Comparison of ENCODE assay signal across 8 mouse cellular contexts in the genomic region with DNA sequence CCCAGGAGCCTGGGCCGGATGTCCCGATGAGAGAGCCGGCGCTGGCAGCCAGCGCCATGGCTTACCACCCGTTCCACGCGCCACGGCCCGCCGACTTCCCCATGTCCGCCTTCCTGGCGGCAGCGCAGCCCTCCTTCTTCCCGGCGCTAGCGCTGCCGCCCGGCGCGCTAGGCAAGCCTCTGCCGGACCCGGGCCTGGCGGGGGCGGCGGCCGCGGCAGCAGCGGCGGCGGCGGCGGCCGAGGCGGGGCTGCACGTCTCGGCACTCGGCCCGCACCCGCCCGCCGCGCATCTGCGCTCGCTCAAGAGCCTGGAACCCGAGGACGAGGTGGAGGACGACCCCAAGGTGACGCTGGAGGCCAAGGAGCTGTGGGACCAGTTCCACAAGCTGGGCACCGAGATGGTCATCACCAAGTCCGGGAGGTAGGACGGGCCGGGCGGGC. TPM values are rescaled to one million over a fixed set of nuclear protein-coding genes. Genes with fewer than 3 reads are reported as not detected.
DNase-seq lines count a peak whose midpoint lies in the region; ATAC-seq lines count a peak whose summit lies in the region.

No protein-coding gene starts in this region.

- H3K27ac ChIP-seq in heart, embryonic 15.5 days = peak overlapping the region; percentile 76
- H3K27ac ChIP-seq in embryonic facial prominence, embryonic 10.5 days (replicated peaks) = peak overlapping the region; percentile 93
- H3K27ac ChIP-seq in intestine, embryonic 15.5 days = peak overlapping the region; percentile 85
- no peak overlapping the region; the same call in 1 of the 2 replicates for H3K27ac ChIP-seq in midbrain, embryonic 10.5 days (replicated peaks)

- peak overlapping the region; percentile 63 for H3K4me3 ChIP-seq in heart, embryonic 15.5 days
- H3K4me3 ChIP-seq in embryonic facial prominence, embryonic 10.5 days = peak overlapping the region; percentile 70
- H3K4me3 ChIP-seq in intestine, embryonic 15.5 days (replicated peaks) = peak overlapping the region; percentile 59
- peak overlapping the region; percentile 58 for H3K4me3 ChIP-seq in midbrain, embryonic 10.5 days

- peak overlapping the region; percentile 96 for H3K4me2 ChIP-seq in heart, embryonic 15.5 days
- H3K4me2 ChIP-seq in intestine, embryonic 15.5 days (replicated peaks) = peak overlapping the region; percentile 94

- no peak for ATAC-seq in heart, embryonic 15.5 days (replicated peaks; ENCODE audit: insufficient number of reproducible peaks, insufficient read depth, low FRiP score, low read depth)
- ATAC-seq in intestine, embryonic 15.5 days = no peak

- peak overlapping the region; percentile 68 for H3K9ac ChIP-seq in heart, embryonic 15.5 days
- peak overlapping the region; percentile 66 for H3K9ac ChIP-seq in intestine, embryonic 15.5 days

- peaks cover 58% of the 10 kb centered on the region for H3K4me1 ChIP-seq in heart, embryonic 15.5 days (replicated peaks)
- H3K4me1 ChIP-seq in embryonic facial prominence, embryonic 10.5 days = peaks cover 84% of the 10 kb centered on the region
- peaks cover 46% of the 10 kb centered on the region for H3K4me1 ChIP-seq in intestine, embryonic 15.5 days (replicated peaks)
- peaks cover 68% of the 10 kb centered on the region for H3K4me1 ChIP-seq in midbrain, embryonic 10.5 days

- peaks cover 93% of the 10 kb centered on the region for H3K27me3 ChIP-seq in heart, embryonic 15.5 days
- peaks cover 98% of the 10 kb centered on the region for H3K27me3 ChIP-seq in embryonic facial prominence, embryonic 10.5 days (replicated peaks; ENCODE audit: low read depth, poor library complexity, severe bottlenecking)
- peaks cover 91% of the 10 kb centered on the region for H3K27me3 ChIP-seq in intestine, embryonic 15.5 days (replicated peaks)
- peaks cover 100% of the 10 kb centered on the region for H3K27me3 ChIP-seq in midbrain, embryonic 10.5 days (ENCODE audit: low read depth, poor library complexity, severe bottlenecking)

- no peak for DNase-seq in heart, adult 9 months (ENCODE audit: low spot score in 2 of 2)
- DNase-seq in embryonic facial prominence, embryonic 10.5 days (ENCODE audit: low spot score) = peak; percentile 72
- peak; percentile 71 for DNase-seq in midbrain, embryonic 10.5 days (ENCODE audit: low spot score)
- DNase-seq in thymus, postnatal 36 days = no peak
- no peak for DNase-seq in layer of hippocampus, adult 9-10 months (ENCODE audit: low spot score)
- no peak for DNase-seq in right cerebral cortex, postnatal 25 days

- H3K36me3 ChIP-seq in heart, embryonic 15.5 days = no peaks in the 10 kb centered on the region
- H3K36me3 ChIP-seq in embryonic facial prominence, embryonic 10.5 days (replicated peaks) = peaks cover 41% of the 10 kb centered on the region
- H3K36me3 ChIP-seq in intestine, embryonic 15.5 days = no peaks in the 10 kb centered on the region
- H3K36me3 ChIP-seq in midbrain, embryonic 10.5 days = no peaks in the 10 kb centered on the region

- no peaks in the 10 kb centered on the region for H3K9me3 ChIP-seq in heart, embryonic 15.5 days (replicated peaks)
- H3K9me3 ChIP-seq in embryonic facial prominence, embryonic 10.5 days = no peaks in the 10 kb centered on the region
- H3K9me3 ChIP-seq in intestine, embryonic 15.5 days = no peaks in the 10 kb centered on the region
- H3K9me3 ChIP-seq in midbrain, embryonic 10.5 days (replicated peaks) = no peaks in the 10 kb centered on the region

- under 1% methylated on average over 53 of the region's 54 CpGs for WGBS in heart, embryonic 15.5 days
- under 1% methylated on average over 54 of the region's 54 CpGs for WGBS in embryonic facial prominence, embryonic 10.5 days
- WGBS in intestine, embryonic 15.5 days = 0% methylated on average over 36 of the region's 54 CpGs
- WGBS in midbrain, embryonic 10.5 days = under 1% methylated on average over 47 of the region's 54 CpGs

RNA-seq across cellular contexts. Expression of gene Tbx2, which starts 0.8 kb away (rescaled TPM):
- 2.6 and 5.3 TPM in 2 replicates for polyA plus RNA-seq in heart, embryonic 15.5 days (2015; fragmentation: Nextera tagmentation; extraction: Ambion mirVana)
- 9.9 and 10.9 TPM in 2 replicates for polyA plus RNA-seq in embryonic facial prominence, embryonic 10.5 days (2016; fragmentation: Nextera tagmentation; extraction: Ambion mirVana)
- polyA plus RNA-seq in intestine, embryonic 15.5 days (2015; fragmentation: Nextera tagmentation; extraction: Ambion mirVana) = 4.9 and 5.6 TPM in 2 replicates
- 0.27 and 0.43 TPM in 2 replicates for polyA plus RNA-seq in midbrain, embryonic 10.5 days (2016; fragmentation: Nextera tagmentation; extraction: Ambion mirVana)

RNA-seq across cellular contexts. Expression of gene Gm11444, which starts 17.0 kb away (rescaled TPM):
- polyA plus RNA-seq in heart, embryonic 15.5 days (2015; fragmentation: Nextera tagmentation; extraction: Ambion mirVana) = not detected in 2 replicates
- not detected in 2 replicates for polyA plus RNA-seq in embryonic facial prominence, embryonic 10.5 days (2016; fragmentation: Nextera tagmentation; extraction: Ambion mirVana)
- not detected in 2 replicates for polyA plus RNA-seq in intestine, embryonic 15.5 days (2015; fragmentation: Nextera tagmentation; extraction: Ambion mirVana)
- not detected in 2 replicates for polyA plus RNA-seq in midbrain, embryonic 10.5 days (2016; fragmentation: Nextera tagmentation; extraction: Ambion mirVana)

RNA-seq across cellular contexts. Expression of gene Tbx4, which starts 53.1 kb away (rescaled TPM):
- 1.6 and 4.4 TPM in 2 replicates for polyA plus RNA-seq in heart, embryonic 15.5 days (2015; fragmentation: Nextera tagmentation; extraction: Ambion mirVana)
- polyA plus RNA-seq in embryonic facial prominence, embryonic 10.5 days (2016; fragmentation: Nextera tagmentation; extraction: Ambion mirVana) = 1.0 and 1.4 TPM in 2 replicates
- polyA plus RNA-seq in intestine, embryonic 15.5 days (2015; fragmentation: Nextera tagmentation; extraction: Ambion mirVana) = 0.16 TPM in 1 of 2 replicates, not detected in the other
- 0.04 and 0.20 TPM in 2 replicates for polyA plus RNA-seq in midbrain, embryonic 10.5 days (2016; fragmentation: Nextera tagmentation; extraction: Ambion mirVana)

Comparison
In these comparisons a context has a peak if more than half of its experiments do, and no peak if none do; other contexts are left out.
1. DNase-seq: peak in embryonic facial prominence, embryonic 10.5 days (single experiment) and midbrain, embryonic 10.5 days (single experiment); none in heart, adult 9 months (0 of 2), thymus, postnatal 36 days (0 of 2), layer of hippocampus, adult 9-10 months (single experiment) and right cerebral cortex, postnatal 25 days (single experiment).
2. Peak in every context shown above with its lines, with median percentiles within 50 percentile points of each other: H3K4me3 ChIP-seq.